Mouse (Mus musculus) left cerebral cortex, adult 11 months (tissue): ENCODE results near the gene Sh3d21.
"Not testable (repeated sequence)": the region's sequence is repeated elsewhere in the genome, so short reads cannot be mapped to it uniquely, and the experiment has no call there.

ENCODE experiments used
- DNase-seq: peaks from one replicate; pipeline ENCODE4 v3.0.0; 2022; ENCODE audit warnings: low spot score

The Sh3d21 gene

DNA sequence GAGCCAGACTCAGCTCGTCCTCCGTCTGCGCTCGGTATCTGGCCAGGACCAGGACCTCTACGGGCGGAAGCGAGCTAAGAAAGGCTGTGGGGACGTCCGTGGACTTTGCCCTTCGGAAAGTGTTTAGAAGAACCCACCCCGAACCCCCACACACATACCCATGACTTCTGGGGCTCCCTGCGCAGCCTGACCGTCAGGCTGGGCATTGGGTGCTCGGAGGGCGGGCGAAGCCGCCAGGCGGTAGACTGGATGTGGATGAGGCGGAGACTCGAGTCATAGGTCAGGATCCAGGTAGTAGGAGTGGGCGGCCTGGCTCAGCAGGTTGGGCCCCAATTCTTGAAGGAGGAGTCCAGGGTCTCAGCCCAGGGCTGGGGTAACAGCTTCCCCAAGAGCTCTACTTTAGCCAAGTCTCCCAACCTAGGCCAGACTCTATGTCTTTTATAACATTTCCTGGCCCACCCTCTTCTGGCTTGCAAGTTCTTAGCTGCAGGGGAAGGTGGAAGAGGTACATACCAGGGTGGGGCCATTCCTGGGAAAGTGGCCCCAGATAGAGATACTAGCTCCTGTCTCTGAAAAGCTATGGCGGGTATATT lies at the start of gene Sh3d21:
Sh3d21 (minus strand) TSS at position 425 of the 593 bp plus-strand sequence.
- no peak for DNase-seq

DNA sequence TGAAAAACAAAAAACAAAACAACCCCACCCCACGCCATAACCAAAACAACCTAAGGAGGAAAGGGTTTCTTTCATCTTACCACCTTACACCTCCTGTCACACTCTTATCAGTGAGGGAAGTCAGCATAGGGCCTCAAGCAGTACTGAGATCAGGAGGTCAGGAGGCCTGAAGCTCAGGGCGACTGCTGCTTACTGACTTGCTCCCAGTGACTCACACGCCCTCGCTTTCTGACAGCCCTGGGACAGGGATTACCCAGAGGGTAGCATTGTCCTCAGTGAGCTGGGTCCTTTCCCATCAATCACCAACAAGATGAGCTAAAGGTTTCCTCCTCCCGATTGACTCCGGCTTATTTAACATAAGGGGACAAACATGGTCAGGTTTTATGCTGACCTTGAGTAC lies 43.8 kb upstream of the Sh3d21 start:
- DNase-seq, result no peak

GRCm38 (mm10) chr4:126205386-126205785 lies 42.1 kb upstream of the Sh3d21 start:
- no peak for DNase-seq

DNA sequence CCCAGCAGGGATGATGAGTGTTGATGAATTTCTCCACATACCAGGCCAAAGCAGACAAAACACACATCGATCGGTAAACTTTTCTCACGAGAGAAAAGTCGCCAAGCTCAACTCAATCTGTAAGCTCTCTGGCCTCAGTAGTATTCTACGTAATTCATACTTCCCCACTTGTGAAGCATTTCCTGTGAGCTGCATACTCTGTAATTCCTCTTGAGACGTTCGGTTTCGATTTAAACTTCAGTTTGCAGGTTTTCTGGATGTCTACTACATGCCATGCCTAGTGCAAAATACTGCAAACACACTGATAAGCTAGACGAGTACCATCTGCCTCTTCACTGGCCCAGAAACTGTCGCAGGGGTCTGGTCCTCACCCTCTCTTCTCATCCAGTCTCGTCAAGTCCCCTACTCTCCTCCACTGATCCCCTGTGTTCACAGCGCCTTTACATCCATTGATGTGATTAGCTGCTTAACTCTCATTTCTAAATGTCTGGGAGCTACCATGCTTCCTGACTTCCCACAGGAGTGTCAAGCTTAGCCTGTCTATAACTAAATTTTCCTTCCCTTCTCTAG lies 41.5 kb upstream of the Sh3d21 start:
- DNase-seq, result no peak

GRCm38 (mm10) chr4:126204016-126204415 lies 40.7 kb upstream of the Sh3d21 start:
- DNase-seq, result no peak

DNA sequence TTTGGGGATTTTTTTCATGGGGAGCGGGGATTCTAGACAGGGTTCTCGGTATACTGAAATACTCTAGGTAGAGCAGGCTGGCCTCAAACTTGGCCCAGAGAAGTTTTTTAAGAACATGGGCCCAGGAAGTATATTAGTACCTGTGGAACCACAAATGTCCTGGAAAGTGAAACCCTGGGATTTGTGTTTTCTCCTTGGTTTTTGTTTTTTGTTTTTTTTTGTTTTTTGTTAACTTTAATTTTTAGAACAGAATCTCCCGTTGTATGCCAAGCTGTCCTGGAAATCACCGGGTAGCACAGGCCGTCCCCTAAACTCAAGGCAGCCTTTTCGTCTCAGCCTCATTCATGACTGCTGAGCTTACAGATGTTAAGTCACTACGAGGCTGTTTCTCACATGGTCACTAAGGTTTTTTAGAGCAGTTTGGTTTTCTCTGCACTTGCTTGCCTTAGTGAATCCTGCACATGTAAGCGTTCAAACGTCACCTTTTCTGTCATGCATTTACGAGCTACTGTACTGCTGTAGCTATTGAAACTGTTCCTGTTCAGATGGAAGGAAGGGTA lies 40.1 kb upstream of the Sh3d21 start:
- DNase-seq, result no peak

DNA sequence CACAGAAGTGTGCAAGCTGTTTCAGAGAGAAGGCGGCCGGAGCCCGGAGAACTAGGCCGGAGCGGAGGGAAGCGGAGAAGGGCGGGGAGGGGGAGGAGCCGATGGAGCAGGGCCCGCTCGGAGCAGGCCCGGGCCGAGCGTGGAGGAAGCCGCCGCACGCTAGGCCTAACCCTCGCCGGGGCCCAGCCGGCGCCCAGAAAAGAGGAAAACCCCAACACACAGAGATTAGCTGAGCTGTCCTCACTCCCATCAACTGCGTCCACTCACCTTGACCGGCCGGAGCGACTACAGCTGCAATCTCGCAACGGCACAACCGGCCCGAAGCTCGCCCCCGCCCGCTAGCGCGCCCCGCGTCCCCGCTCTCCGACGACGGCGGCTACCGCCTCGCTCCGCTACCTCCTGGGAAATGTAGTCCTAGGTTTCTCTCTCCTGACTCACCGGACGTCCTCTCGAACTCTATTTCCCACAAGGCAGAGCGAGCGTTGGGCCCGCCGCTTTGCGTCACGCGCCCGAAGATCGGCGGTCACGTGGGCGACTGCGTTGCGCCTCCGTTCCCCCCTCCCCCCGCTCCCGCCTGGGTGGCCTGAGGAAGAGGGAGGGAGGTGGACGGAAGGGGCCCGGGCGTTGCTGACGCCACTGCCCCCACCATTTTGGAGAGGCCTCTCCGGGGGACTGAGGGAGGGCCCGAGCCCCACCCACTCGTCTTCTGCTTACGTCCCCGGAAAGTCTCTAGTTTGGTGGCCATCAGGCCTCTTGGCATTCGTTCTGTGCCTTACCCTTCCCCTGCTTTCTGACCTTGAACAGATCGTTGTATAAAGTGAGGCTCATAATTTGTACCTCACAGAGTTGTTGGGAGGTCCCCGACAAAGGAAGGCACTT lies 39.3 kb upstream of the Sh3d21 start, which contains the start of gene Thrap3:
Thrap3 (minus strand) TSS at position 458 of the 879 bp plus-strand sequence.
- peak; percentile 98 for DNase-seq

- DNase-seq, result no peak
Observed at GRCm38 (mm10) chr4:126201514-126202302, 38.4 kb upstream of the Sh3d21 start.

DNA sequence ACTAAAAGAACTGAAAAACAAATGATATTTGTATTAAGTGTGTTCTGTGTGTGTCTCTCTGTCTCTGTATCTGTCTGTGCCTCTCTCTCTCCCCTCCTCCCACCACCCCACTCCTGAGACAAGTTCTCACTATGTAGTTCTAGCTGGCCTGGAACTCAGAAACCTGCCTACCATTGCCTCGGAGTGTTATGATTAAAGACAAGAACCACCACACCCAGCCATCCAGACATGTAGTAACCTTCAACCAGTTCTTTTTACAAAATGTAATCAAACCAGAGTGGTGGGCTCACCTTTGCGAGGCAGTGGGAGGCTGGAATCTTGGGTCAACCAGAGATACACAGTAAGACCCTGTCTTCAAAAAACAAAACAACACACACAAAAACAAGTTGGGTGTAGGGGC lies 37.4 kb upstream of the Sh3d21 start:
- no peak for DNase-seq

DNA sequence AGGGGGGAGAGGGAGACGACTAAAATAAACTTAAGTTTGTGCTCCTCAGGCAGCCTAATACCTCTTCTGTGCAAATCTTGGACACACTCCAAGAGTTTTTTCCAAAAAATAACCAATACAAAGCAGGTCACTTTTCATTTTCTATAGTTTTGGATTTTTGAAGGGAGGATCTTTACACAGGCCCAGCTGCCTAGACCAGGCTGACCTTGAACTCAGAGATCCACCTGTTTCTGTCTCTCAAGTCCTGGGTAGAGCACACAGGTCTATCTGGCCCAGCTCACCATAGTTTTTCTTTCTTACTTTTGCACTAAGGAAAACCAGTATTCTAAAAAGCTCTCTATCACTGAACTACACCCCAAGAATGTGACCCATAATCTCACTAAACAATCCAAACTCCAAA lies 36.7 kb upstream of the Sh3d21 start:
- DNase-seq, result no peak

DNA sequence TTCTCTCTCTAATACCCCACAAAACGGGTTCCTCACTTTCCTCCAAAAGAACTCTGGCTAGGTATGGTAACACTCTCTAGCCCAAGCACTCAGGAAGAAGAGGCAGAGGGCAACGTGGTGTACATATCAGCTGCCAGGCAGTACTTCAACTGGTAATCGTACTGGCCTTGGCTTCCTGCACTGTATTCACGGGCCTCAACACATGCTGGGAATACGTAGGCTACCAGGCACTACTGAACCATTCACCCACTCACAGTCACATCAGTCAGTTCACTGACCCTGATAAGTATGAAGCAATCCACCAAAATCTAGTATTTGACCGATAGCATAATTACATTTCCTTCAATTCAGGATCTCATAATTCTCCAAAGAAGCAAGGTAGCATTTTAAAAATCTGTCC lies 36.3 kb upstream of the Sh3d21 start:
- DNase-seq, result no peak

GRCm38 (mm10) chr4:126197485-126197884 lies 34.2 kb upstream of the Sh3d21 start:
- no peak for DNase-seq

GRCm38 (mm10) chr4:126194916-126195315 lies 31.6 kb upstream of the Sh3d21 start:
- no peak for DNase-seq

- DNase-seq, result no peak
Observed at GRCm38 (mm10) chr4:126194216-126194615, 30.9 kb upstream of the Sh3d21 start.

- DNase-seq, result no peak
Observed at GRCm38 (mm10) chr4:126190636-126191035, 27.3 kb upstream of the Sh3d21 start.

- no peak for DNase-seq
Observed at GRCm38 (mm10) chr4:126187096-126187495, 23.8 kb upstream of the Sh3d21 start.

GRCm38 (mm10) chr4:126183034-126183433 lies 19.7 kb upstream of the Sh3d21 start:
- DNase-seq, result no peak

DNA sequence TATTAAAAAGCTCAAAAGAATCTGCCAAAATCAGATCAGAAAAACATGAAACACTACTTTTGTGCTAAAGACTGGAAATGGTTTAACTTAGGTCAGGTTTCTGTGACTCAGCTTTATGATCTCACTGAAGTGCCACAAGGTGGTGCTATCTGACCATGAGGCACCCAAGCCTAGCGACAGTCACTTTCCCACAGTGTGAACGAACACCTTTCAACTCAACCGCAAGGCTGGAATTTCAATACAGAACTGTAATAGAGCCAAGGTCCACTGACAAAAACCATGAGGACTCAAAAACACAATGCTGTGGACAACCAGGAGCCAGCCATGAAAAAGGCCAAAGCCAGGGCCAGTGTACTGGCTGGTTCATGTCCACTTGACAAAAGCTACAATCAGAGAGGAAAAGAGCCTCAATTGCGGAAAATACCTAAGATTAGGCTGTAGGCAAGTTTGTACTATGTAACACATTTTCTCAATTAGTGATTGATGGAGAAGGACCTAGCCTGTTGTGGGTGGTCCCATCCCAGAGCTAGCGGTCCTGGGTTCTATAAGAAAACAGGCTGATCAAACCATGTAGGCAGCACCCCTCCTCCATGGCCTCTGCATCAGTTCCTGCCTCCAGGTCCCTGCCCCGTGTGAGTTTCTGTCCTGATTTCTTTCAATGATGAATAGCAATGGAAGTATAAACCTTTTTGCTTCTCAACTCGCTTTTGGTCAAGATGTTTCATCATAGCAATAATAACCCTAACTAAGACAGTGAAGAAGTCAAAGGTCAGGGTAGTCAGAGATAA lies 18.1 kb upstream of the Sh3d21 start:
- DNase-seq, result no peak

- DNase-seq, result not testable (repeated sequence)
Observed at GRCm38 (mm10) chr4:126175980-126176379, 12.7 kb upstream of the Sh3d21 start.

GRCm38 (mm10) chr4:126173800-126174199 lies 10.5 kb upstream of the Sh3d21 start:
- DNase-seq, result no peak

DNA sequence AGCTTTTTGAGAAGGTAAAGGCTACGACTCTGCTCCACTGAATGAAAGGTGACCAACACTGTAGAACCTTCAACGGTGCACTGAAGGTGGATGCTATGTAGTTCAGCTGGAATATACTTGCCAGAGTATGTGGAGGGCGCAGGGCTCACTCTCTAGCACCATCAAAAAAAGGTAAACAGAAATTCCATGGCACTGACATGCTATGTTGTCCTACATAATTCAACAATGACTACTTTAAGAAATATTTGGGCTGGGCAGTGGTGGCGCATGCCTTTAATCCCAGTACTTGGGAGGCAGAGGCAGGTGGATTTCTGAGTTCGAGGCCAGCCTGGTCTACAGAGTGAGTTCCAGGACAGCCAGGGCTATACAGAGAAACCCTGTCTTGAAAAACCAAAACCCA lies 7.4 kb upstream of the Sh3d21 start:
- DNase-seq, result not testable (repeated sequence)
